Mouse (Mus musculus) right cerebral cortex, postnatal 25 days (tissue): Measurements from ENCODE around the gene Rnps1.
"Not testable (repeated sequence)": the region's sequence is repeated elsewhere in the genome, so short reads cannot be mapped to it uniquely, and the experiment has no call there.

Experiments used
- DNase-seq: peaks from one replicate; pipeline ENCODE4 v3.0.0; 2022

The Rnps1 gene

DNA sequence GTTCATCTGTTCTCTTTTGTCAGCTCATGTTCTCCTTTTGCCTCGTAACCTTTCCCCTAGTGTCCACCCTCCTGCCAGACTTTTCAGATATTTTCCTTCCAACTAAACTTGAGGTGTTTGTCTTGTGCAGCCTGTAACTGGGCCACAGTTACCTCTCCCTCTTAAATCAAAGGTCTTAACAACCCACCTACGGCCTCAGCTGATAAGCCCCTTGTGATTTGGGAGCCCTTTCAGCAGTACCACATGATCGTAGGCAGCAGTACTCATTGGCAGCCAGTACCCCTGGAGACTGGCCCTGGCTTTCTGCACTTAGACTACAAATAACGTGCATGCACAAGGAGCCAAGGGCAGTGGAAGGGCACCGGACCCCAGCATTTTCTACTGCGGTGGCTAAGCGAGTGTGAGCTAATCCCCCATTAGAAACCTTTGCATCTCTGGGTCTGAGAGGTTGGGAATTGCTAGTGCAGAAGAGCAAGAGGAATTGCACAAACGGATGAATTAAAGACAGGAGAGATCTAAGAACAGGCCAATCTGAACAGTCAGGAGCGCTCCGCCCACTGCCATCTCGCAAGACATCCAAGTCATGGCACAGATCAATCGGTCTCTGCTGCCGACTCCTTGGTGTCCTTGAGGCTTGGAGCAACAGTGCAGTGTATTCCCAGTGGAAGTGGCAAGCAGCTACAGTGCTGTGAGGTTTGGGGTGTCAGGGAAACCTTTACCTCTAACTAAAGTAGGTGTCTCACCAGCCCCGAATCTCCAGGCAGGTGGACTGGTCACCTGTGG, 15.0 kb downstream of the Rnps1 start:
- no peak for DNase-seq

GRCm38 (mm10) chr17:24437016-24437415, 22.7 kb downstream of the Rnps1 start:
- no peak for DNase-seq

DNA sequence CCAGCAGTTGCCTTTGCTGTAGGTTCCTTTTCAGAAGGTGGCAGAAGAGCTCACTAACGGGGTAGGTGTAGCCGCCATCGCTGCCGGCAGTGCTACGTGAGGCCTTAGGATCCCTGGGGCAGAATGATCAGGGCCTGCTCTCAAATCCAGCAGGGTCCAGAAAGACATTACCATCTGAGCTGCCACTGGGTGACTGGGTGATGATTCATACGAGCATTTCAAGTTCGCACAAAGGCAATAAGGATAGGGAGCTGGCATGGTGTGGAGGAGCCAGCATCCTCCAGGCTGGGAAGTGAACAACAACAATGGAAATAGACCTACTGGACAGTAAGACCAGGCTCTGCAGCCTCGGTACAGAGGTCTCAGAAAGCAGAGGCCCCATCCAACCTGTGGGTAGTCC, 26.0 kb downstream of the Rnps1 start:
- DNase-seq: no peak

GRCm38 (mm10) chr17:24441148-24441547, 26.8 kb downstream of the Rnps1 start:
- no peak for DNase-seq

- DNase-seq: no peak
These were observed 27.7 kb downstream of the Rnps1 start for GRCm38 (mm10) chr17:24442107-24442506.

- DNase-seq: no peak
These were observed 28.3 kb downstream of the Rnps1 start, which contains the start of gene Dnase1l2 for GRCm38 (mm10) chr17:24442632-24443155. Gene Dnase1l2 (minus strand): TSS chr17:24443105.

- no peak for DNase-seq
These were observed 29.0 kb downstream of the Rnps1 start for GRCm38 (mm10) chr17:24443409-24443808.

DNA sequence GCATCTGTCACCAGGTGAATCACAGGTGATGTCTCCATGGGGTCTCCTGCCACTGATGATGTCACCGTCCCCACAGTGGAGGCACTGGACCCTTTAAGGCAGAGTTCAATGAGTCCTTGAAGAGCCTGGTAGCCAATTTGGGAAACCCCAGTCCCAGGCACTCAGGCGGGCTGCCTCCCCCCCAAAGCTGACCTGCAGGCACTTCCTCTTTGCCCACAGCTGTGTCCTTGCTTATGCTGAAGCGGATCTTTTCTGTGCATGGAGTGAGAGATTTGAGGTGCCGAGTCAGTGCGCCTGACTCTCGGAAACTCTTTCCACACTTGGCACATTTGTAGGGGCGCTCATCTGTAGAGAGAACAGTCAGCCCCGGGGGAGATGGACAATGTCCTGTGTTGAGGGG, 32.2 kb downstream of the Rnps1 start:
- DNase-seq: no peak

DNA sequence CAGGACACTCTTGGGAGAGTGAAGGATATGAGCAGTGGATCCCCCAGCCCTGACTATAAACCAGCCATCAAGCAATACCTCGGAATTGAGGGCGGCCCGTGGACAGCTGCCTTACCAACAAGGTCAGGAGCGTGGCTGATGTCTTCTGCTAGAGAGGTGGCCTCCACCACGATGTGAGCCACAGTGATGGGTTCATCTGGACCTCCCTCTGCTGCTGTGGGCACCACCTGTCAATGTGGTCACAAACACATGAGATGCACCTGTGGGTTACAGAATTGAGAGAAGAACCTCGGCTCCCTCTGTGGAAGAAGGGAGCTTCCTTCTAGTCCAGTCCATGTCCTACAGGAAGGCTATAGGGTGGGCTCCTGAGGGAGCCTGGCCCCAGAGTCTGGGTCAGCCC, 35.1 kb downstream of the Rnps1 start:
- DNase-seq: no peak

DNA sequence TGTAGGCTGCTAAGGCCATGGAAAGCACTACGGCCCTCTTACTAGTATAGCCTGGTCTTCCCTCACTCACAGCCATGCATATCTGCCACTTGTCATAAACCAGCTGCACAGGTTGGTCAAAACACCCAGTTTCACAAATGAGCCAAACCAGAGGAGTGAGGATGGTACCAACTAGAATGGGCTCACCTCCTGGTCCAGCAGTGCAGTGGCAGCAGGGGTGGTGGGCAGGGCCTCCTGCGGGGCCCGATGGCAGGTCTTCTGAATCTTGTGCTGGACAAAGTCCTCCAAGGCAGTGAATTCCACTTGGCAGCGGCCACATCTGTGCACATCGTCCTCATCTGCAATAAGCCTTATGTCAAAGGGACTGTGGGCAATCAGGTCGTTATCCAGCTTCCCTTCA, 36.9 kb downstream of the Rnps1 start:
- no peak for DNase-seq

DNA sequence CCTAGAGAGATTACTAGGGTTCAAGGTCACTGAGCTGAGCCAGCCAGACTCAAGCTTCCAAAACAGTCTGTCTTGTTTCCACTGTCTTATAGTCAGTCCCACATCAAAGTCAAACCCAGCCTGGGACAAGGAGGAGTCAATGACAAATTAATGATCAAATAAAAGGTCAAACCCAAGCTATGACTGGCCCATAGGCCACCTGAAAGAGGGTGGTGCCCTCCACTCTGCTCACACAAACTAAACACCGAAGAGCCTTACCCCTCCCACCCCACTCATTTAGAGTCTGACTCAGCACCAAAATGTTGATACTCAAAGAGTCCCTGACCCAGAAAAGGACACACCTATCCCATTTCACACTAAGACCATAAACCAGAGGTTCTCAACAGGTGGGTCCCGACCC, 39.0 kb downstream of the Rnps1 start:
- DNase-seq: no peak

- DNase-seq: no peak
These were observed 39.9 kb downstream of the Rnps1 start for GRCm38 (mm10) chr17:24454218-24454755.

- DNase-seq: peak; percentile 98
These were observed 40.6 kb downstream of the Rnps1 start for GRCm38 (mm10) chr17:24454756-24455522.

- DNase-seq: not testable (repeated sequence)
These were observed 41.3 kb downstream of the Rnps1 start for GRCm38 (mm10) chr17:24455523-24456206.

GRCm38 (mm10) chr17:24461580-24461979, 47.2 kb downstream of the Rnps1 start:
- no peak for DNase-seq

DNA sequence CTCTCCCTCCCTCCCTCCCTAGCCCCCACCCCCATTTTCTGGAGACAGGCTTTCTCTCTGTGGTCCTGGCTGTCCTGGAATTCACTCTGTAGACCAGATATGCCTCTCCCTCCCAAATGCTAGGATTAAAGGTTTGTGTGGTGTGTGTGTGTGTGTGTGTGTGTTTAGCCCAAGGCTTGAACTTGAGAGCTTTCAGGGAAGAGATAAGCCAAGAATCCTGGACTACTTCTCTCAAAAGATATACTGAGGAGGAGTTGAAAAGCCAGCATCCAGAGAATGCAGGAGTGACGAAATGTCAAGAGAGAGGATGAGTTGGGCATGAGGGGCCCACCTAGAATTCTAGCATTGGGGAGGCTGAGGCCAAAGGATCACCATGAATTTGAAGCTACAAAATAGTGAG, 48.6 kb downstream of the Rnps1 start:
- no peak for DNase-seq

DNA sequence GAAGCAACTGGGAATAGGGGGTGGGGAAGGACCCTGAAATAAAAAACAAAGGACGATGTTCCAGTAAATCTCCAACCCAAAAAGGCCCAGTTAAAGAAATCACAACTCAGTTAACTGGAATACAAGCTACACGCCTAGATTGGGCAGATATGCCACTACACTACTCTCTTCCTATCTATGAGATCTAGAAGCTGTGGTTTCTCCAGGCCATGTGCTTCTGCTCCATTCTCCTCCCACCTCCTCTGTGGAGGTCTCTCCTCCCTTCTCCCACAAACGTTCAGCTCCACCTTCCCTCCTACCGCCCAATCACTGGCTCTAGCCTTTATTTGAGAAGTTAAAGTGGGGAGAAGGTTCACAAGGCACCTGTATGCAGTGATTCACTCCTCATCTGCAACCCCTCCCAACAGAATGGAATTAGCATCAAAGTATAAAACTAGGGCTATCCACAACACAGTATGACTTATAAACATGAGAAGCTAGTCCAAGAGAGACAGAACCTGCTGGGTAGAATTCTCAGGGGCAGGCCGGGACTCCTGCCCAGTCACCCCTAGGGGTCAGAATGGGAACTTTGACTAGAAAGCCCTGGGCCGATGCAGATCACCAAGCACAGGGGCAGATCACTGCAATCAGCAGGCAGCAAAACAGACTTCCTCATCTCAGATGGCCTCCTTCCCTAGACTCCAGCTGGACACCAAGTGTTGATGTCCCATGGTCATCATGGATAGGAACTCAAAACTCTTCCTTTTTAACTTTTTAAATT, 49.2 kb downstream of the Rnps1 start:
- DNase-seq: no peak

DNA sequence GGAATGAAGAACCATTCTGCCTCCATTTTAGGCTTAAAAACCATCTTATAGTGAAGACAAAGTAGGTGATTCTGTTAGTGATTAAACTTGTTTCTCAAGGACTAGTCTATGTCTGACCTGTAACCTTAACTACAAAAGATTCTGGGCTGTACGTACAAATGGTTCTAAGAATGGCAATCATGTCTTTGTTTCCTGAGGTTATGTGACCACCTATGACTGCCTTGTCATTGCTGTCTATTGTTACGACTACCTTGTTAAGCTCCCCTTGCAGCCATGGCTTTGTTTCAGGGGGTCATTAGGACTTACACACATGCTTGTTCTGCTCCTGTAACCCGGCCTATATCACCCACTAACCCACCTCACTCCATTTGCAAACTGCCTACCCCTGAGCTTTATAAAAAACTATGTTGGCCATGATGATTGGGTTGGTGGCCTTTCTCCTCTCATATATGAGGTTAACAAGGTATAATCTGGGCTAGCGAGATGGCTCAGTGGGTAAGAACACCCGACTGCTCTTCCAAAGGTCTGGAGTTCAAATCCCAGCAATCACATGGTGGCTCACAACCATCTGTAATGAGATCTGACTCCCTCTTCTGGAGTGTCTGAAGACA, 54.4 kb downstream of the Rnps1 start:
- no peak for DNase-seq

GRCm38 (mm10) chr17:24469336-24469909, 55.1 kb downstream of the Rnps1 start:
- no peak for DNase-seq

DNA sequence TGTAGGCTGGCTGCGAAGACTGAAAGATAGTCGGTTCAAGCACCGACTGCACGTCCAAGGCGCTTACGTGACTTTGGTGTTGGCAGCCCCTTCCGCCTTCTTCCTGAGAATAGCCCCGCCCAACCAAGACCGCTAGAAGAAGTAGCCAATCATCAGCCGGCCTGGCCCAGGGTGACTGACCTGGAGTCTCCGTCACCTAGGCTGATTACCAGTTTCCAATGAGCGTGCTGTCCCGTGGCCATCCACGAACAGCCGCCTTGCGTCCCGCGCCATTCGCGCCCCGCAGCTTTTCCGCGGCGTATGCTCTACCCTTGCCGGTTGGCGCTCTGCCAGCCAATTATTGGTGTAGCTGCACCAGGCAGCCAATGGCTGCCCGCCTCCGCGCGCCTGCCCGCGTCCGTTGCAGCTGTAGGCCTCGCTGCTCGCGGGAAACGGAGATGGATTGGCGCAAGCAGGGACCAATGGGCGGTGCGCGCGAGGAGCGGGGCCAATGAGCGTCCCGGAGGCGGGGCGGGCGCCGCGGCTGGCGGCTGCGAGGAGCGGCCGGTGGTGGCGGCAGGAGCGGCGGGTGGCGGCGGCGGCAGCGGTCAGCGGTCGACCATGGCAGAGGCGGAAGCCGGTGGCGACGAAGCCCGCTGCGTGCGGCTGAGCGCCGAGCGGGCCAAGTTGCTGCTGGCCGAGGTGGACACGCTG, 55.7 kb downstream of the Rnps1 start, which contains the start of the genes E4f1 and Pgp:
E4f1 (minus strand) TSS at position 404 of the 693 bp plus-strand sequence.
Pgp (plus strand) TSS at position 483 of the 693 bp plus-strand sequence.
- DNase-seq: peak; percentile 99
